Mouse (Mus musculus) kidney, adult 2 months (tissue): ENCODE measurements at regions not wholly inside any gene's neighbourhood (a gene's known extent, or its start where the extent isn't known, plus 50 kb on each side); places are given as distances from the start of the nearest gene placed in this dataset.

Source experiments
- CTCF ChIP-seq: fragments of 200-500 bp; conservative IDR thresholded peaks from 2 replicates; pipeline ENCODE4 v1.5.1; 2011; ENCODE audit warnings: low read depth, mild to moderate bottlenecking, control low read depth, low read length, moderate library complexity, mixed read lengths; ENCODE audit not compliant: insufficient read depth, insufficient read length
- POLR2A ChIP-seq: fragments of 200-500 bp; IDR thresholded peaks from one replicate; pipeline ENCODE4 v1.6.1; 2011; ENCODE audit warnings: low read depth, low read length, control low read depth

- no peak for TF ChIP-seq CTCF
- no peak for TF ChIP-seq POLR2A
Measured at GRCm38 (mm10) chr5:64676214-64676945, 126.8 kb upstream of the Klf3 start.
